Mouse (Mus musculus) heart, embryonic 14.5 days (tissue): Measurements from ENCODE around the gene Pgm2l1. TPM values are rescaled to one million over a fixed set of nuclear protein-coding genes. Genes with fewer than 3 reads are reported as not detected.

Experiments used
- ATAC-seq: fragments of 200-750 bp; cut with Nextera tagmentation; 2 replicates; pipeline ENCODE4 v1.8.0; 2017; ENCODE audit warnings: low read depth, moderate TSS enrichment; ENCODE audit not compliant: insufficient number of reproducible peaks, insufficient read depth, low FRiP score
- H3K27ac ChIP-seq, 2 experiments: fragments of 200-500 bp in 1 of 2; fragments of 300-500 bp in 1 of 2; sonication (generic) in 1 of 2; replicated peaks in 1 of 2; 2 replicates each; pipeline ENCODE4 v1.5.1; 2012 to 2014; ENCODE audit warnings: low read depth in 2 of 2, low read length in 2 of 2, control low read depth in 1 of 2, mild to moderate bottlenecking in 1 of 2, mixed read lengths in 1 of 2; ENCODE audit not compliant: control insufficient read depth in 1 of 2, insufficient read depth in 1 of 2
- H3K27me3 ChIP-seq: fragments of 300-500 bp; sonication (generic); 2 replicates; pipeline ENCODE4 v1.6.1; 2014; ENCODE audit warnings: mild to moderate bottlenecking, low read length, control low read depth; ENCODE audit not compliant: control insufficient read depth, insufficient read depth
- H3K36me3 ChIP-seq: fragments of 300-500 bp; sonication (generic); 2 replicates; pipeline ENCODE4 v1.6.1; 2014; ENCODE audit warnings: mild to moderate bottlenecking, control low read depth, low read length, mixed read lengths; ENCODE audit not compliant: control insufficient read depth, insufficient read depth
- H3K4me1 ChIP-seq, 2 experiments: fragments of 200-500 bp in 1 of 2; fragments of 300-500 bp in 1 of 2; sonication (generic) in 1 of 2; 2 replicates each; pipeline ENCODE4 v1.6.1; 2012 to 2014; ENCODE audit warnings: low read length in 2 of 2, control low read depth in 1 of 2, mixed read lengths in 1 of 2; ENCODE audit not compliant: control insufficient read depth in 2 of 2, insufficient read depth in 2 of 2
- H3K4me2 ChIP-seq: fragments of 300-500 bp; sonication (generic); 2 replicates; pipeline ENCODE4 v1.6.1; 2014; ENCODE audit warnings: mild to moderate bottlenecking, low read length
- H3K4me3 ChIP-seq, 2 experiments: fragments of 200-500 bp in 1 of 2; fragments of 300-500 bp in 1 of 2; sonication (generic) in 1 of 2; 2 replicates each; pipeline ENCODE4 v1.5.1; 2012 to 2014; ENCODE audit warnings: low read length in 2 of 2, mild to moderate bottlenecking in 2 of 2, control low read depth in 1 of 2, low read depth in 1 of 2, moderate library complexity in 1 of 2; ENCODE audit not compliant: control insufficient read depth in 1 of 2, insufficient read depth in 1 of 2
- H3K9ac ChIP-seq: fragments of 300-500 bp; sonication (generic); 2 replicates; pipeline ENCODE4 v1.6.1; 2014; ENCODE audit warnings: mild to moderate bottlenecking, low read length
- H3K9me3 ChIP-seq: fragments of 300-500 bp; sonication (generic); 2 replicates; pipeline ENCODE4 v1.6.1; 2016; ENCODE audit warnings: low read length, control low read depth; ENCODE audit not compliant: control insufficient read depth
- WGBS: fragments of 180-500 bp; shearing (Covaris S2); extraction: QIAGEN DNeasy Blood & Tissue Kit; methylation state at CpG from one replicate; pipeline ENCODE4 v1.1.7; 2014; 5-methylcytosine and 5-hydroxymethylcytosine counted together
- polyA plus RNA-seq: library from polyadenylated mRNA; unstranded; fragments of >200 nt; fragmentation: Nextera tagmentation; extraction: Ambion mirVana; gene quantifications from 2 replicates; pipeline ENCODE4 v1.2.1, GENCODE M21; 2014

The Pgm2l1 gene
- polyA plus RNA-seq, 1 experiment from 2014 or later, result 2.1 TPM

- ATAC-seq, result no peak
- Histone ChIP-seq H3K9me3 (no peaks in the 10 kb centered on the region), H3K4me1 (peaks cover 3 to 9% of the 10 kb centered on the region in 2 experiments; a peak in 2 of 4 replicates), H3K27me3 (no peaks in the 10 kb centered on the region), H3K9ac (no peak overlapping the region), H3K4me2 (no peak overlapping the region), H3K27ac (no peak overlapping the region), H3K36me3 (no peaks in the 10 kb centered on the region), H3K4me3 (no peak overlapping the region)
- 47% methylated on average over 3 of the region's 3 CpGs for WGBS
Observed at GRCm38 (mm10) chr7:100281596-100281995, 54.4 kb downstream of the Pgm2l1 start.

GRCm38 (mm10) chr7:100283298-100283697, 56.1 kb downstream of the Pgm2l1 start:
- peaks cover 6 to 23% of the 10 kb centered on the region in 2 experiments for H3K4me1 ChIP-seq
- no peak overlapping the region for H3K4me3 ChIP-seq
- no peak overlapping the region for H3K9ac ChIP-seq
- 51% methylated on average over 3 of the region's 3 CpGs for WGBS
- H3K4me2 ChIP-seq, result no peak overlapping the region
- no peaks in the 10 kb centered on the region for H3K9me3 ChIP-seq
- no peaks in the 10 kb centered on the region for H3K36me3 ChIP-seq
- H3K27me3 ChIP-seq, result no peaks in the 10 kb centered on the region
- ATAC-seq, result no peak
- H3K27ac ChIP-seq, result no peak overlapping the region

GRCm38 (mm10) chr7:100285383-100285782, 58.2 kb downstream of the Pgm2l1 start, which contains the start of gene P4ha3:
Gene P4ha3 (plus strand): TSS chr7:100285520.
- WGBS, result under 1% methylated on average over 52 of the region's 53 CpGs

GRCm38 (mm10) chr7:100287748-100288578, 60.8 kb downstream of the Pgm2l1 start:
- 11% methylated on average over 7 of the region's 7 CpGs for WGBS
- H3K4me2 ChIP-seq, result peak overlapping the region; percentile 69
- peak; percentile 81 for ATAC-seq
- H3K9me3 ChIP-seq, result peaks cover 7% of the 10 kb centered on the region; the same call in 1 of the 2 replicates
- peak overlapping the region; percentile 7 to 25; a peak in 3 of 4 replicates for H3K4me3 ChIP-seq
- H3K27ac ChIP-seq, result peak overlapping the region; percentile 90 to 96
- peak overlapping the region; percentile 62 for H3K9ac ChIP-seq
- peaks cover 14 to 36% of the 10 kb centered on the region in 2 experiments for H3K4me1 ChIP-seq
- H3K36me3 ChIP-seq, result no peaks in the 10 kb centered on the region; the same call in 1 of the 2 replicates
- H3K27me3 ChIP-seq, result no peaks in the 10 kb centered on the region

More at GRCm38 (mm10) chr7:100285383-100285782, 58.2 kb downstream of the Pgm2l1 start, which contains the start of gene P4ha3:
- peak within 1 kb of the TSS; percentile 22 to 63; a peak in 3 of 4 replicates for H3K27ac ChIP-seq
- peak; percentile 42 for ATAC-seq
- peaks cover 14 to 36% of the 10 kb centered on the region in 2 experiments for H3K4me1 ChIP-seq
- H3K9me3 ChIP-seq, result no peaks in the 10 kb centered on the region
- peak within 1 kb of the TSS; percentile 55 to 66 for H3K4me3 ChIP-seq
- peak within 1 kb of the TSS; percentile 80 for H3K9ac ChIP-seq
- no peaks in the 10 kb centered on the region for H3K27me3 ChIP-seq
- H3K4me2 ChIP-seq, result peak within 1 kb of the TSS; percentile 75
- H3K36me3 ChIP-seq, result no peaks in the 10 kb centered on the region

- H3K4me3 ChIP-seq, result peak overlapping the region; percentile 7 to 25; a peak in 3 of 4 replicates
- peaks cover 14 to 36% of the 10 kb centered on the region in 2 experiments for H3K4me1 ChIP-seq
- peaks cover 5% of the 10 kb centered on the region; the same call in 1 of the 2 replicates for H3K36me3 ChIP-seq
- H3K27me3 ChIP-seq, result no peaks in the 10 kb centered on the region
- peak overlapping the region; percentile 69 for H3K4me2 ChIP-seq
- ATAC-seq, result peak; percentile 31
- peak overlapping the region; percentile 62 for H3K9ac ChIP-seq
- 22% methylated on average over 11 of the region's 11 CpGs for WGBS
- peaks cover 7% of the 10 kb centered on the region; the same call in 1 of the 2 replicates for H3K9me3 ChIP-seq
- peak overlapping the region; percentile 90 to 96 for H3K27ac ChIP-seq
Observed at GRCm38 (mm10) chr7:100288622-100289021, 61.4 kb downstream of the Pgm2l1 start.

GRCm38 (mm10) chr7:100293546-100293945, 66.4 kb downstream of the Pgm2l1 start:
- ATAC-seq, result no peak
- Histone ChIP-seq H3K4me2 (no peak overlapping the region), H3K4me1 (peaks cover 6 to 14% of the 10 kb centered on the region in 2 experiments), H3K4me3 (no peak overlapping the region), H3K36me3 (peaks cover 26% of the 10 kb centered on the region), H3K27ac (no peak overlapping the region), H3K9me3 (peaks cover 7% of the 10 kb centered on the region; the same call in 1 of the 2 replicates), H3K9ac (no peak overlapping the region), H3K27me3 (no peaks in the 10 kb centered on the region)
- WGBS, result 80% methylated on average over 8 of the region's 8 CpGs

- H3K4me1 ChIP-seq, result peaks cover 3 to 6% of the 10 kb centered on the region in 2 experiments
- H3K9ac ChIP-seq, result no peak overlapping the region
- no peak for ATAC-seq
- H3K36me3 ChIP-seq, result peaks cover 30% of the 10 kb centered on the region
- no peak overlapping the region for H3K4me2 ChIP-seq
- H3K27ac ChIP-seq, result no peak overlapping the region
- 98% methylated on average over 2 of the region's 2 CpGs for WGBS
- no peaks in the 10 kb centered on the region for H3K27me3 ChIP-seq
- H3K4me3 ChIP-seq, result no peak overlapping the region
- peaks cover 6% of the 10 kb centered on the region; the same call in 1 of the 2 replicates for H3K9me3 ChIP-seq
Observed at GRCm38 (mm10) chr7:100295745-100296144, 68.6 kb downstream of the Pgm2l1 start.
